Mouse (Mus musculus): ENCODE results near the gene Ilf3. TPM values are rescaled to one million over a fixed set of nuclear protein-coding genes. Genes with fewer than 3 reads are reported as not detected.

Ilf3 gene
- polyA plus RNA-seq, 2 experiments = 28.2 to 33.5 TPM

GRCm38 (mm10) chr9:21426525-21426924, 58.9 kb downstream of the Ilf3 start:
- Histone ChIP-seq H3K9ac (replicated peaks) (peak overlapping the region; percentile 96), H3K27ac (no peak overlapping the region), H3K4me1 (replicated peaks; ENCODE audit: control insufficient read depth in 2 of 2, insufficient read depth in 2 of 2, low read length in 1 of 2) (peaks cover 16 to 20% of the 10 kb centered on the region in 2 experiments)

GRCm38 (mm10) chr9:21427773-21428172, 60.1 kb downstream of the Ilf3 start:
- H3K27me3 ChIP-seq (ENCODE audit: control insufficient read depth, insufficient read depth, low read length) = no peaks in the 10 kb centered on the region
- H3K4me2 ChIP-seq (ENCODE audit: low read depth) = no peak overlapping the region
- no peak overlapping the region for H3K4me3 ChIP-seq (ENCODE audit: insufficient read depth in 1 of 2, low read depth in 2 of 2, low read length in 2 of 2)
- no peak overlapping the region for H3K9ac ChIP-seq (replicated peaks)
- DNase-seq (ENCODE audit: low read depth in 3 of 3, low spot score in 3 of 3) (no peak), ATAC-seq (ENCODE audit: insufficient read depth) (no peak)
- no peaks in the 10 kb centered on the region for H3K9me3 ChIP-seq (ENCODE audit: control insufficient read depth, low read length)
- WGBS (ENCODE audit: insufficient replicate concordance) = 84% methylated on average over 2 of the region's 2 CpGs
- no peak overlapping the region for H3K27ac ChIP-seq
- TF ChIP-seq EP300 (IDR thresholded peaks at IDR 0.05; ENCODE audit: low read depth) = no peak
- no peak for TF ChIP-seq CTCF (IDR thresholded peaks at IDR 0.05; ENCODE audit: low read depth)
- H3K36me3 ChIP-seq (replicated peaks; ENCODE audit: control insufficient read depth, insufficient read depth, low read depth) = no peaks in the 10 kb centered on the region; the same call in 1 of the 2 replicates
- H3K4me1 ChIP-seq (replicated peaks; ENCODE audit: control insufficient read depth in 2 of 2, insufficient read depth in 2 of 2, low read length in 1 of 2) = peaks cover 16 to 20% of the 10 kb centered on the region in 2 experiments

More at GRCm38 (mm10) chr9:21426525-21426924, 58.9 kb downstream of the Ilf3 start:
- no peak for DNase-seq (ENCODE audit: low read depth in 3 of 3, low spot score in 3 of 3)
- 23% methylated on average over 2 of the region's 2 CpGs for WGBS (ENCODE audit: insufficient replicate concordance)
- no peaks in the 10 kb centered on the region for H3K27me3 ChIP-seq (ENCODE audit: control insufficient read depth, insufficient read depth, low read length)
- TF ChIP-seq CTCF (IDR thresholded peaks at IDR 0.05; ENCODE audit: low read depth) = no peak
- no peak for TF ChIP-seq EP300 (IDR thresholded peaks at IDR 0.05; ENCODE audit: low read depth)
- no peaks in the 10 kb centered on the region; the same call in 1 of the 2 replicates for H3K36me3 ChIP-seq (replicated peaks; ENCODE audit: control insufficient read depth, insufficient read depth, low read depth)
- peak overlapping the region; percentile 83 for H3K4me2 ChIP-seq (ENCODE audit: low read depth)
- no peak for ATAC-seq (ENCODE audit: insufficient read depth)
- peak overlapping the region; percentile 89 to 93 for H3K4me3 ChIP-seq (ENCODE audit: insufficient read depth in 1 of 2, low read depth in 2 of 2, low read length in 2 of 2)
- no peaks in the 10 kb centered on the region for H3K9me3 ChIP-seq (ENCODE audit: control insufficient read depth, low read length)

- 88% methylated on average over 6 of the region's 6 CpGs for WGBS (ENCODE audit: insufficient replicate concordance)
- Histone ChIP-seq H3K4me3 (ENCODE audit: insufficient read depth in 1 of 2, low read depth in 2 of 2, low read length in 2 of 2) (no peak overlapping the region), H3K4me1 (replicated peaks; ENCODE audit: control insufficient read depth in 2 of 2, insufficient read depth in 2 of 2, low read length in 1 of 2) (peaks cover 16 to 20% of the 10 kb centered on the region in 2 experiments), H3K36me3 (replicated peaks; ENCODE audit: control insufficient read depth, insufficient read depth, low read depth) (no peaks in the 10 kb centered on the region; the same call in 1 of the 2 replicates), H3K9ac (replicated peaks) (no peak overlapping the region), H3K27ac (no peak overlapping the region), H3K9me3 (ENCODE audit: control insufficient read depth, low read length) (no peaks in the 10 kb centered on the region), H3K27me3 (ENCODE audit: control insufficient read depth, insufficient read depth, low read length) (no peaks in the 10 kb centered on the region), H3K4me2 (ENCODE audit: low read depth) (no peak overlapping the region)
- DNase-seq (ENCODE audit: low read depth in 3 of 3, low spot score in 3 of 3) (no peak), ATAC-seq (ENCODE audit: insufficient read depth) (no peak)
- TF ChIP-seq EP300 (IDR thresholded peaks at IDR 0.05; ENCODE audit: low read depth) (no peak), CTCF (IDR thresholded peaks at IDR 0.05; ENCODE audit: low read depth) (no peak)
Measured at GRCm38 (mm10) chr9:21428178-21428577, 60.5 kb downstream of the Ilf3 start.

DNA sequence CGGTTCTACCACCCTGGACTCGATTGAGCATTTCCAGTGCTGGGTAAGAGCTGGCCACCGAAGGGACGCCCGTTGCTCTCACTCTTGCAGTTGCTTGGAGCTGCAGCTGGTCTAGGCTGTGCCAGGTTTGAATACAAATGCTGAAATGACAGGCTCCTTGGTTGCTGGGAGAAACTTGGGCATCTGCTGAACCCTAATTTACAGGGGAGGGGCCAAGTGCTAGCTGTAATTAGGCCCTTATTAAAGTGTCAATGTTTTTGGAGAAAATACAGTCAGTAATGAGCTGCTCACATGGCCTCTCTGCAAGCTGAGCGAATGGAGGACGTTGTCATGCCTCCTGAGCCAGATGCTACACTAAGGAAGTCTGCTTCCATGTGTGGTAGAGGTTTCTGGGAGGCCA, 63.1 kb downstream of the Ilf3 start:
- no peaks in the 10 kb centered on the region for H3K27me3 ChIP-seq (ENCODE audit: control insufficient read depth, insufficient read depth, low read length)
- H3K9ac ChIP-seq (replicated peaks) = no peak overlapping the region
- peaks cover 12 to 15% of the 10 kb centered on the region in 2 experiments for H3K4me1 ChIP-seq (replicated peaks; ENCODE audit: control insufficient read depth in 2 of 2, insufficient read depth in 2 of 2, low read length in 1 of 2)
- no peak overlapping the region for H3K4me2 ChIP-seq (ENCODE audit: low read depth)
- H3K9me3 ChIP-seq (ENCODE audit: control insufficient read depth, low read length) = no peaks in the 10 kb centered on the region
- H3K36me3 ChIP-seq (replicated peaks; ENCODE audit: control insufficient read depth, insufficient read depth, low read depth) = no peaks in the 10 kb centered on the region; the same call in none of the 2 replicates
- WGBS (ENCODE audit: insufficient replicate concordance) = 71% methylated on average over 7 of the region's 7 CpGs
- DNase-seq (ENCODE audit: low read depth in 3 of 3, low spot score in 3 of 3) = no peak
- no peak for ATAC-seq (ENCODE audit: insufficient read depth)
- H3K27ac ChIP-seq = no peak overlapping the region
- no peak for TF ChIP-seq CTCF (IDR thresholded peaks at IDR 0.05; ENCODE audit: low read depth)
- TF ChIP-seq EP300 (IDR thresholded peaks at IDR 0.05; ENCODE audit: low read depth) = no peak
- no peak overlapping the region for H3K4me3 ChIP-seq (ENCODE audit: insufficient read depth in 1 of 2, low read depth in 2 of 2, low read length in 2 of 2)

GRCm38 (mm10) chr9:21432066-21432465, 64.4 kb downstream of the Ilf3 start:
- 87% methylated on average over 7 of the region's 7 CpGs for WGBS (ENCODE audit: insufficient replicate concordance)
- H3K4me1 ChIP-seq (replicated peaks; ENCODE audit: control insufficient read depth in 2 of 2, insufficient read depth in 2 of 2, low read length in 1 of 2) = peaks cover 8 to 18% of the 10 kb centered on the region in 2 experiments

More at GRCm38 (mm10) chr9:21432066-21432465, 64.4 kb downstream of the Ilf3 start:
- Histone ChIP-seq H3K9me3 (ENCODE audit: control insufficient read depth, low read length) (no peaks in the 10 kb centered on the region), H3K27ac (no peak overlapping the region), H3K4me3 (ENCODE audit: insufficient read depth in 1 of 2, low read depth in 2 of 2, low read length in 2 of 2) (no peak overlapping the region), H3K27me3 (ENCODE audit: control insufficient read depth, insufficient read depth, low read length) (no peaks in the 10 kb centered on the region), H3K9ac (replicated peaks) (no peak overlapping the region), H3K4me2 (ENCODE audit: low read depth) (no peak overlapping the region), H3K36me3 (replicated peaks; ENCODE audit: control insufficient read depth, insufficient read depth, low read depth) (no peaks in the 10 kb centered on the region; the same call in none of the 2 replicates)
- ATAC-seq (ENCODE audit: insufficient read depth) (no peak), DNase-seq (ENCODE audit: low read depth in 3 of 3, low spot score in 3 of 3) (no peak)
- TF ChIP-seq CTCF (IDR thresholded peaks at IDR 0.05; ENCODE audit: low read depth) (no peak), EP300 (IDR thresholded peaks at IDR 0.05; ENCODE audit: low read depth) (no peak)

Measured in liver, embryonic 14.5 days (tissue).